In genomic region chr16:70313496-70313885, GRCm38 (mm10) we compare ENCODE assay signal across 8 mouse cellular contexts. TPM values are rescaled to one million over a fixed set of nuclear protein-coding genes. Genes with fewer than 3 reads are reported as not detected.
DNase-seq lines count a peak whose midpoint lies in the region; ATAC-seq lines count a peak whose summit lies in the region.

No protein-coding gene starts in this region.

- no peaks in the 10 kb centered on the region for H3K36me3 ChIP-seq in heart, embryonic 15.5 days
- no peaks in the 10 kb centered on the region for H3K36me3 ChIP-seq in hindbrain, embryonic 10.5 days
- H3K36me3 ChIP-seq in macrophage (ENCODE audit: inconsistent target): no peaks in the 10 kb centered on the region

- H3K79me2 ChIP-seq in macrophage (ENCODE audit: inconsistent target): peaks cover 17% of the 10 kb centered on the region

- peaks cover 3% of the 10 kb centered on the region; the same call in 1 of the 2 replicates for H3K4me1 ChIP-seq in heart, embryonic 15.5 days (replicated peaks)
- peaks cover 14% of the 10 kb centered on the region for H3K4me1 ChIP-seq in hindbrain, embryonic 10.5 days (replicated peaks)

- no peaks in the 10 kb centered on the region for H3K27me3 ChIP-seq in heart, embryonic 15.5 days
- H3K27me3 ChIP-seq in hindbrain, embryonic 10.5 days (ENCODE audit: insufficient read depth, poor library complexity, severe bottlenecking): no peaks in the 10 kb centered on the region

- no peak for ATAC-seq in heart, embryonic 15.5 days (replicated peaks; ENCODE audit: insufficient number of reproducible peaks, insufficient read depth, low FRiP score, low read depth)

- H3K27ac ChIP-seq in heart, embryonic 15.5 days: peak overlapping the region; percentile 95
- peak overlapping the region; percentile 99 for H3K27ac ChIP-seq in hindbrain, embryonic 10.5 days
- H3K27ac ChIP-seq in macrophage: peak overlapping the region; percentile 44

- H3K4me2 ChIP-seq in heart, embryonic 15.5 days: peak overlapping the region; percentile 59

- peak overlapping the region; percentile 77; the same call in 1 of the 2 replicates for H3K9ac ChIP-seq in heart, embryonic 15.5 days

- no peaks in the 10 kb centered on the region for H3K9me3 ChIP-seq in heart, embryonic 15.5 days (replicated peaks)
- no peaks in the 10 kb centered on the region for H3K9me3 ChIP-seq in hindbrain, embryonic 10.5 days

- peak overlapping the region; percentile 66 for H3K4me3 ChIP-seq in heart, embryonic 15.5 days
- peak overlapping the region; percentile 68 for H3K4me3 ChIP-seq in hindbrain, embryonic 10.5 days
- H3K4me3 ChIP-seq in macrophage (ENCODE audit: inconsistent target): peak overlapping the region; percentile 40

- intact Hi-C loops in heart, postnatal 14 days (cut with DNase I): loop anchor here (2.0 to 10.0 kb wide), 2 partner anchors 39 to 251 kb away; no protein-coding TSS in a partner anchor
- intact Hi-C loops in left cerebral cortex, postnatal 10 days (cut with DNase I): loop anchor here (10.0 kb wide), 1 partner anchor 251 kb away; no protein-coding TSS in a partner anchor

- DNase-seq in heart, postnatal 14 days: no peak
- peak; percentile 12 for DNase-seq in MEL-GATA-1-ER (ENCODE audit: extremely low read depth, low read depth)
- no peak for DNase-seq in hindbrain, embryonic 10.5 days (ENCODE audit: low spot score)
- no peak for DNase-seq in urinary bladder, adult 2 months (ENCODE audit: low spot score)
- DNase-seq in left cerebral cortex, postnatal 10 days (ENCODE audit: extremely low spot score in 1 of 2, low spot score in 2 of 2): no peak
- DNase-seq in urinary bladder, adult 18-20 months (ENCODE audit: low spot score in 2 of 2): no peak

- 3% methylated on average over 7 of the region's 7 CpGs for WGBS in heart, embryonic 15.5 days
- WGBS in hindbrain, embryonic 10.5 days: 6% methylated on average over 7 of the region's 7 CpGs
- WGBS in macrophage (ENCODE audit: missing documents): 2% methylated on average over 7 of the region's 7 CpGs

RNA-seq across cellular contexts. Expression of gene Gbe1, which starts 0.3 kb away (rescaled TPM):
- 61.8 and 73.2 TPM in 2 replicates for polyA plus RNA-seq in heart, embryonic 15.5 days (2015; fragmentation: Nextera tagmentation; extraction: Ambion mirVana)
- 10 to 100 TPM; 39.0 to 40.8 TPM for total RNA-seq in heart, postnatal 14 days (2021)
- polyA plus RNA-seq in hindbrain, embryonic 10.5 days (2016; fragmentation: Nextera tagmentation; extraction: Ambion mirVana): 14.2 and 15.0 TPM in 2 replicates
- 10 to 100 TPM; 24.5 to 48.8 (median 31.1) TPM for total RNA-seq in macrophage (2018; cell fraction: chromatin; rRNA removed)
- total RNA-seq in macrophage (2018; cell fraction: cytosol; rRNA removed): 10 to 100 TPM; 11.1 to 18.2 (median 13.7) TPM
- total RNA-seq in macrophage (2018; cell fraction: nucleus; rRNA removed): 10 to 100 TPM; 21.0 to 40.9 (median 26.7) TPM
- 14.7 to 24.2 TPM (median 16.8 TPM) in 3 replicates for polyA plus RNA-seq in macrophage (2018)
- polyA plus RNA-seq in urinary bladder, adult 2 months (2012; rRNA removed): 26.8 and 29.1 TPM in 2 replicates
- 10 to 100 TPM; 13.6 to 15.8 TPM for total RNA-seq in left cerebral cortex, postnatal 10 days (2021)

Comparison
In these comparisons a context has a peak if more than half of its experiments do, and no peak if none do; other contexts are left out.
1. H3K27ac ChIP-seq: peak in every context shown above with its lines; median percentile 99 in hindbrain, embryonic 10.5 days; 95 in heart, embryonic 15.5 days; 44 in macrophage.